In the genomic region with DNA sequence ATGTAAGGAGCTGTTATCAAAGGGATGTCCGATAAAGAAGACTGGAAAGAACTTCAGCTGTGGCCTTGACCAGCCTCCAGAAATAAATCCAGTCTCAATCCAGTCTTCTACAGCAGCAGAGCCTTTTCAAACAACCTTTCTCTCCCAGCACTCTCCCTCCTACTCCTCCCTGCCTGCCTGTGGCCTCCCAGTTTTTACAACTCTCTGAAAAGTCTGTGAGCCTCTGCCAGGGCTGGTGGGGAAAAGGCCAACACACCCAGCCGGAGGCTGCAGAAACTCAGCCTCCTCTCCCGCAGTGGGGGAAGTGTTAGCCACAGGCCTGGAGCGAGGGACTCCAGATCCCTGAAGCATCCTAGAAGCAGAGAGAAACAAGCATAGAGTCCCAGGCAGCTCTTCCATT, we compare ENCODE assay signal across 27 mouse cellular contexts. TPM values are rescaled to one million over a fixed set of nuclear protein-coding genes. Genes with fewer than 3 reads are reported as not detected.
A peak's percentile ranks its signal among the peaks of the same experiment; 100 is the strongest.
DNase-seq lines count a peak whose midpoint lies in the region; ATAC-seq and TF ChIP-seq lines count a peak whose summit lies in the region.
"Had no signal": no experiment of that assay in that cellular context is flagged by ENCODE, and none has a peak within 500 bp of the region (broad histone marks: within the 10 kb centered on the region; RNA-seq: fewer than 3 reads in every experiment).

No protein-coding gene starts in this region.

- H3K27me3 ChIP-seq in limb, embryonic 14.5 days (ENCODE audit: control insufficient read depth, insufficient read depth, low read length): no peaks in the 10 kb centered on the region
- H3K27me3 ChIP-seq in limb, embryonic 10.5 days (ENCODE audit: low read depth, poor library complexity, severe bottlenecking): peaks cover 11% of the 10 kb centered on the region; the same call in 1 of the 2 replicates
- no peaks in the 10 kb centered on the region for H3K27me3 ChIP-seq in limb, embryonic 15.5 days
- H3K27me3 ChIP-seq: embryonic facial prominence, embryonic 12.5 days; embryonic facial prominence, embryonic 15.5 days had no signal

- H3K27ac ChIP-seq in limb, embryonic 14.5 days (replicated peaks; ENCODE audit: low read depth, low read length): no peak overlapping the region
- no peak overlapping the region for H3K27ac ChIP-seq in limb, embryonic 10.5 days
- H3K27ac ChIP-seq in limb, embryonic 15.5 days: no peak overlapping the region
- H3K27ac ChIP-seq: embryonic facial prominence, embryonic 12.5 days; embryonic facial prominence, embryonic 15.5 days; gastrocnemius, adult 2 months; heart, adult 2 months; heart, embryonic 10.5 days; heart, embryonic 13.5 days; hindbrain, embryonic 14.5 days; hindbrain, postnatal 0 days had no signal

- no peaks in the 10 kb centered on the region for H3K36me3 ChIP-seq in limb, embryonic 14.5 days (ENCODE audit: control insufficient read depth, insufficient read depth, low read length)
- no peaks in the 10 kb centered on the region for H3K36me3 ChIP-seq in limb, embryonic 10.5 days
- no peaks in the 10 kb centered on the region for H3K36me3 ChIP-seq in limb, embryonic 15.5 days
- H3K36me3 ChIP-seq: embryonic facial prominence, embryonic 12.5 days; embryonic facial prominence, embryonic 15.5 days; heart, embryonic 10.5 days; heart, embryonic 13.5 days had no signal

- WGBS in limb, embryonic 14.5 days: 57% methylated on average over 4 of the region's 4 CpGs
- 75% methylated on average over 4 of the region's 4 CpGs for WGBS in limb, embryonic 10.5 days
- 42% methylated on average over 4 of the region's 4 CpGs for WGBS in limb, embryonic 15.5 days

- no peak overlapping the region for H3K9ac ChIP-seq in limb, embryonic 14.5 days (ENCODE audit: low read depth, low read length, severe bottlenecking)
- H3K9ac ChIP-seq in limb, embryonic 15.5 days: no peak overlapping the region
- H3K9ac ChIP-seq: embryonic facial prominence, embryonic 12.5 days; embryonic facial prominence, embryonic 15.5 days; heart, embryonic 13.5 days; hindbrain, embryonic 14.5 days had no signal

- peak; percentile 7 for DNase-seq in limb, embryonic 14.5 days (ENCODE audit: low spot score)
- DNase-seq in limb, embryonic 10.5 days (ENCODE audit: low spot score): no peak
- DNase-seq in ES-CJ7 (ENCODE audit: low read depth, low spot score) (peak; percentile 18), ZHBTc4 (ENCODE audit: low read depth, low spot score) (peak; percentile 51)
- no peak for DNase-seq in cerebellum, adult 9-11 months
- DNase-seq: adrenal gland, adult 8-10 months; adrenal gland, postnatal 25 days; cerebellum, adult 18-20 months; cerebellum, adult 9-10 months; cerebellum, postnatal 25 days; gastrocnemius, adult 2 months; gastrocnemius, postnatal 36 days; heart, adult 2 months; heart, postnatal 14 days; heart, postnatal 4 days had no signal

- no peak overlapping the region for H3K4me3 ChIP-seq in limb, embryonic 14.5 days (replicated peaks; ENCODE audit: low read length)
- no peak overlapping the region for H3K4me3 ChIP-seq in limb, embryonic 10.5 days
- no peak overlapping the region for H3K4me3 ChIP-seq in limb, embryonic 15.5 days
- H3K4me3 ChIP-seq: embryonic facial prominence, embryonic 12.5 days; embryonic facial prominence, embryonic 15.5 days; gastrocnemius, adult 2 months; heart, adult 2 months; heart, embryonic 10.5 days; heart, embryonic 13.5 days had no signal

- no peak for TF ChIP-seq POLR2A in limb, embryonic 14.5 days (IDR thresholded peaks at IDR 0.05; ENCODE audit: borderline replicate concordance, extremely low read depth, insufficient read depth, insufficient read length)

- no peaks in the 10 kb centered on the region for H3K4me1 ChIP-seq in limb, embryonic 14.5 days (ENCODE audit: control insufficient read depth, insufficient read depth, low read length)
- H3K4me1 ChIP-seq in limb, embryonic 10.5 days: no peaks in the 10 kb centered on the region
- H3K4me1 ChIP-seq in limb, embryonic 15.5 days: no peaks in the 10 kb centered on the region
- H3K4me1 ChIP-seq: embryonic facial prominence, embryonic 12.5 days; embryonic facial prominence, embryonic 15.5 days; heart, embryonic 10.5 days; heart, embryonic 13.5 days had no signal

- H3K9me3 ChIP-seq in limb, embryonic 14.5 days (ENCODE audit: control insufficient read depth, low read length): no peaks in the 10 kb centered on the region
- no peaks in the 10 kb centered on the region for H3K9me3 ChIP-seq in limb, embryonic 10.5 days (replicated peaks)
- H3K9me3 ChIP-seq in limb, embryonic 15.5 days: no peaks in the 10 kb centered on the region
- H3K9me3 ChIP-seq: embryonic facial prominence, embryonic 12.5 days; embryonic facial prominence, embryonic 15.5 days; heart, embryonic 10.5 days; heart, embryonic 13.5 days had no signal

- no peak for ATAC-seq in limb, embryonic 14.5 days (ENCODE audit: low FRiP score, low read depth)
- ATAC-seq in limb, embryonic 15.5 days (ENCODE audit: insufficient number of reproducible peaks, low FRiP score, low TSS enrichment, low read depth): 0 out of 2 replicates have a peak, but pooled peaks have one; percentile 55
- ATAC-seq: CD4-positive, CD25-positive, alpha-beta regulatory T cell, adult 4 months; forebrain, embryonic 14.5 days; hindbrain, postnatal 0 days; inflammation-experienced regulatory T-cells, adult 6 months; intestine, embryonic 16.5 days; Patski had no signal

- no peak overlapping the region for H3K4me2 ChIP-seq in limb, embryonic 14.5 days (replicated peaks; ENCODE audit: low read depth, low read length, severe bottlenecking)
- no peak overlapping the region for H3K4me2 ChIP-seq in limb, embryonic 15.5 days
- H3K4me2 ChIP-seq: embryonic facial prominence, embryonic 12.5 days; embryonic facial prominence, embryonic 15.5 days; heart, embryonic 13.5 days; hindbrain, embryonic 14.5 days had no signal

RNA-seq across cellular contexts. Expression of a gene that starts 27.8 kb away (rescaled TPM):
- 10.6 and 13.6 TPM in 2 replicates for polyA plus RNA-seq in limb, embryonic 14.5 days (2012; rRNA removed)
- 7.8 and 8.0 TPM in 2 replicates for polyA plus RNA-seq in limb, embryonic 14.5 days (2014; fragmentation: Nextera tagmentation; extraction: Ambion mirVana)
- 4.8 and 5.1 TPM in 2 replicates for polyA plus RNA-seq in limb, embryonic 10.5 days (2016; fragmentation: Nextera tagmentation; extraction: Ambion mirVana)
- polyA plus RNA-seq in limb, embryonic 15.5 days (2015; fragmentation: Nextera tagmentation; extraction: Ambion mirVana): 11.6 and 12.1 TPM in 2 replicates

RNA-seq across cellular contexts. Expression of a gene that starts 46.0 kb away (rescaled TPM):
- polyA plus RNA-seq in limb, embryonic 14.5 days (2012; rRNA removed): 5.1 and 6.4 TPM in 2 replicates
- 6.7 and 7.6 TPM in 2 replicates for polyA plus RNA-seq in limb, embryonic 14.5 days (2014; fragmentation: Nextera tagmentation; extraction: Ambion mirVana)
- 0.43 and 2.6 TPM in 2 replicates for polyA plus RNA-seq in limb, embryonic 10.5 days (2016; fragmentation: Nextera tagmentation; extraction: Ambion mirVana)
- 5.7 and 5.8 TPM in 2 replicates for polyA plus RNA-seq in limb, embryonic 15.5 days (2015; fragmentation: Nextera tagmentation; extraction: Ambion mirVana)

Comparison
In these comparisons a context has a peak if more than half of its experiments do, and no peak if none do; other contexts are left out.
1. DNase-seq: peak in limb, embryonic 14.5 days (single experiment), ES-CJ7 (single experiment) and ZHBTc4 (single experiment); none in limb, embryonic 10.5 days (single experiment) and cerebellum, adult 9-11 months (single experiment).